Mouse (Mus musculus) liver, embryonic 14.5 days (tissue): ENCODE results near the gene Hist1h3g.
A peak's percentile ranks its signal among the peaks of the same experiment; 100 is the strongest.
"Not testable (repeated sequence)": the region's sequence is repeated elsewhere in the genome, so short reads cannot be mapped to it uniquely, and the experiment has no call there.

Experiments used
- CTCF ChIP-seq: IDR thresholded peaks from 2 replicates; pipeline ENCODE4 v1.5.1; 2016; ENCODE audit warnings: antibody characterized with exemption, low read depth, control low read depth
- EP300 ChIP-seq: IDR thresholded peaks from 2 replicates; pipeline ENCODE4 v1.6.1; 2016; ENCODE audit warnings: antibody characterized with exemption, low read depth

DNA sequence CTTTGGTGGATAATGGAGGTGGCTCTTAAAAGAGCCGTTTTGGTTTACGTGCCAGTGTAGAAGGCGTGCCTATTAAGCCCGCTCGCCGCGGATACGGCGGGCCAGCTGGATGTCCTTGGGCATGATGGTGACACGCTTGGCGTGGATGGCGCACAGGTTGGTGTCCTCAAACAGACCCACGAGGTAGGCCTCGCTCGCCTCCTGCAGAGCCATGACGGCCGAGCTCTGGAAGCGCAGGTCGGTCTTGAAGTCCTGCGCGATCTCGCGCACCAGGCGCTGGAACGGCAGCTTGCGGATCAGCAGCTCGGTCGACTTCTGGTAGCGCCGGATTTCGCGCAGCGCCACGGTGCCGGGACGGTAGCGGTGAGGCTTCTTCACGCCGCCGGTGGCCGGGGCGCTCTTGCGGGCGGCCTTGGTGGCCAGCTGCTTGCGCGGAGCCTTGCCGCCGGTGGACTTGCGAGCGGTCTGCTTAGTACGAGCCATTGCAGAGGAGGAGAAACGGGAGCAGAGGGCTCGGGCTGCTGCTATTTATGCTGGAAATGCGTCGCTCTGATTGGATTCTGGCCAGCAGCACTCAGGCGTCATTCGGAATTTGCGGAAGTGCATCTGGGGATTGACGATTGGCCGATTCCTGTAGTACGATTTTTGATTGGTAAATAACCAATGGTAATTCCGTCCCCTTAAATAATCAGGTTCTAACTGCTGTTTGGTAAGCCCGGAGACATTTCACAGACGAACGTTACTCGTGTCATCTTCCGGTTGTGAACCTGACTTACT is 26.8 kb downstream of the Hist1h3g start, which contains the start of gene Hist1h3e:
- TF ChIP-seq CTCF = not testable (repeated sequence)
- peak; percentile 72 for TF ChIP-seq EP300
